Mouse (Mus musculus) midbrain, embryonic 16.5 days (tissue): ENCODE data around the gene Ankrd11. TPM values are rescaled to one million over a fixed set of nuclear protein-coding genes. Genes with fewer than 3 reads are reported as not detected.

Experiments
- ATAC-seq: fragments of 200-750 bp; cut with Nextera tagmentation; 2 replicates; pipeline ENCODE4 v1.8.0; 2017; ENCODE audit warnings: moderate TSS enrichment
- H3K27ac ChIP-seq: fragments of 300-500 bp; sonication (generic); 2 replicates; pipeline ENCODE4 v1.5.1; 2014; ENCODE audit warnings: mild to moderate bottlenecking, low read length, mixed read lengths
- H3K27me3 ChIP-seq: fragments of 300-500 bp; sonication (generic); 2 replicates; pipeline ENCODE4 v1.6.1; 2014; ENCODE audit warnings: low read depth, low read length, mixed read lengths; ENCODE audit not compliant: control insufficient read depth, insufficient read depth
- H3K36me3 ChIP-seq: fragments of 300-500 bp; sonication (generic); 2 replicates; pipeline ENCODE4 v1.6.1; 2014; ENCODE audit warnings: mild to moderate bottlenecking, low read length, moderate library complexity, mixed read lengths; ENCODE audit not compliant: control insufficient read depth, insufficient read depth
- H3K4me1 ChIP-seq: fragments of 300-500 bp; sonication (generic); 2 replicates; pipeline ENCODE4 v1.6.1; 2014; ENCODE audit warnings: mild to moderate bottlenecking, low read length, mixed read lengths; ENCODE audit not compliant: control insufficient read depth, insufficient read depth
- H3K4me2 ChIP-seq: fragments of 300-500 bp; sonication (generic); 2 replicates; pipeline ENCODE4 v1.6.1; 2014; ENCODE audit warnings: mild to moderate bottlenecking, low read length, mixed read lengths
- H3K4me3 ChIP-seq: fragments of 300-500 bp; sonication (generic); 2 replicates; pipeline ENCODE4 v1.5.1; 2014; ENCODE audit warnings: low read depth, mild to moderate bottlenecking, low read length, moderate library complexity, mixed read lengths
- H3K9ac ChIP-seq: fragments of 300-500 bp; sonication (generic); 2 replicates; pipeline ENCODE4 v1.6.1; 2014; ENCODE audit warnings: low read depth, low read length, mixed read lengths
- H3K9me3 ChIP-seq: fragments of 300-500 bp; sonication (generic); replicated peaks from 2 replicates; pipeline ENCODE4 v1.6.1; 2014; ENCODE audit warnings: mild to moderate bottlenecking, low read length, mixed read lengths; ENCODE audit not compliant: control insufficient read depth, poor library complexity, severe bottlenecking
- WGBS: fragments of 180-500 bp; shearing (Covaris S2); extraction: QIAGEN DNeasy Blood & Tissue Kit; methylation state at CpG from one replicate; pipeline ENCODE4 v1.1.7; 2014; 5-methylcytosine and 5-hydroxymethylcytosine counted together
- polyA plus RNA-seq: library from polyadenylated mRNA; unstranded; fragments of >200 nt; fragmentation: Nextera tagmentation; extraction: Ambion mirVana; gene quantifications from 2 replicates; pipeline ENCODE4 v1.2.1, GENCODE M21; 2015

The Ankrd11 gene
- polyA plus RNA-seq, 1 experiment from 2014 or later = 23.2 TPM

DNA sequence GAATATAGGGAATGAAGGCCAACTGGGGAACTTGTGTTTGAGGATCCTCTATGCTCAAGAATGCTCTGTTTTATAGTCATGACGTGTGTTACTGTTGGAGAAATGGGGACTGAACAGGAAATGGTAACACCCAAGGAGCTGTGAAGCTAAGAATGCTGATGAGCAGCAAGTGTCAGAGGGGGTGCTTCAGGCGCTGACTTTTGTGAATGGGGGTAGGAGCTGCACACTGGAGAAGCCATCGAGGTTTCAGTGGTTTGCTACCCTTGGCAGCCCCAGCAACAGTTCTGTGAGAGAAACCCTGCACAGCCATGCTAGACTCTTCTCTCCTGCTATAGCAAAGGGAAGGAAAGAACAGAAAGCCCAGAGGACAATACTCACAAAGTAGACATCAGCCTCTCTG lies 129.9 kb downstream of the Ankrd11 start:
- Histone ChIP-seq H3K4me2 (no peak overlapping the region), H3K9ac (no peak overlapping the region), H3K27ac (no peak overlapping the region), H3K4me1 (peaks cover under 1% of the 10 kb centered on the region), H3K36me3 (peaks cover 3% of the 10 kb centered on the region; the same call in 1 of the 2 replicates), H3K27me3 (no peaks in the 10 kb centered on the region), H3K4me3 (no peak overlapping the region), H3K9me3 (no peaks in the 10 kb centered on the region)
- ATAC-seq = no peak
- WGBS = 88% methylated on average over 3 of the region's 3 CpGs

DNA sequence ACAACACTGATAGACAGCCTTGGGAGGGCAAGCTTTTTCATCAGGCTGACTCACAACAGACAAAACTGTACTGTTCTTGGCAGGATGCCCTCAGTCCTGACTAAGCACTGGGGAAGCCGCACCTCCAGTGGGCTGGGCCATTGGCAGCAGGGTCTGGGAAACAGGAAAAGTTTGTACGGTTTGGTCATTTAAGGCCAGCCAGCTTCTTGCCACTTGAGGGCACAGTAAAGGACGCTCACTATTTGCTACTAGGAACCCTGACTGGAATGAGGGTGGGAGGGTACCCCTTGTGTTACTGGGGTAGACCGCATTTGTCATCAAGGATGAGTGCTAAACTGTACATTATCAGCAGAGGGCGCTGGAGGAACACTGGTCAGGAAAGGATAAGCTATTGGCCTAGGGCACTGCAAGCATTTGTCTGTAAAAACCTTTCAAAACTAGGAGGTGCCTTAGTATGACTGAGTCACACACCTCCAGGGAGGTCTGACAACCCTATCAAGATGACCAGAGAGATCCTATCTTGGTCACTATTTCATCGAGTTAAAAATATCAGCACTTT lies 135.5 kb downstream of the Ankrd11 start:
- Histone ChIP-seq H3K9me3 (no peaks in the 10 kb centered on the region), H3K4me1 (no peaks in the 10 kb centered on the region; the same call in 1 of the 2 replicates), H3K27me3 (no peaks in the 10 kb centered on the region), H3K27ac (no peak overlapping the region), H3K4me3 (no peak overlapping the region), H3K9ac (no peak overlapping the region), H3K36me3 (peaks cover 3% of the 10 kb centered on the region; the same call in 1 of the 2 replicates), H3K4me2 (no peak overlapping the region)
- ATAC-seq = peak; percentile 72
- WGBS = 46% methylated on average over 6 of the region's 6 CpGs

DNA sequence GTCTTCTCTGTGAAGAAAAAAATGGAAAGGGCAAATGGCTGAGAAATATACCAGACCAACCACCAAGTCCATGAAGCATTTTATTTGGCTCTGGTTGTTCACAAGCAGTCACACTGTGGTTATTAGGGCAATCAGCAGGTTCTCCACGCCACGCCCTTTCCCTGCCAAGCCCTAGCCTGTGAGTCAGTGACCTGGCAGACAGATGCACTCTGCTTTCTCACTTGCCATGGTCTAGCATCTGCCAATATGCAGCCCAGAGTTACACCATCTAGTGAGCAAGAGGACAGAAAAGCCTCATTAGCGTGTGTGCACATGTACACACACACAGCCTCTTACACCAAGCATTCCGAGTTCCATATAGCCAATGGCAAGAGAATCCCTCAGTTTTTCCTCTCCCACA lies 136.7 kb downstream of the Ankrd11 start:
- no peak overlapping the region for H3K9ac ChIP-seq
- no peak for ATAC-seq
- H3K9me3 ChIP-seq = no peaks in the 10 kb centered on the region
- H3K4me2 ChIP-seq = no peak overlapping the region
- 89% methylated on average over 4 of the region's 4 CpGs for WGBS
- no peak overlapping the region for H3K27ac ChIP-seq
- H3K4me1 ChIP-seq = no peaks in the 10 kb centered on the region; the same call in 1 of the 2 replicates
- peaks cover 3% of the 10 kb centered on the region; the same call in 1 of the 2 replicates for H3K36me3 ChIP-seq
- no peak overlapping the region for H3K4me3 ChIP-seq
- H3K27me3 ChIP-seq = no peaks in the 10 kb centered on the region

- no peaks in the 10 kb centered on the region for H3K27me3 ChIP-seq
- peaks cover 4% of the 10 kb centered on the region; the same call in 1 of the 2 replicates for H3K36me3 ChIP-seq
- H3K4me3 ChIP-seq = no peak overlapping the region
- WGBS = 89% methylated on average over 11 of the region's 11 CpGs
- no peaks in the 10 kb centered on the region for H3K9me3 ChIP-seq
- H3K27ac ChIP-seq = no peak overlapping the region
- H3K4me2 ChIP-seq = no peak overlapping the region
- H3K9ac ChIP-seq = no peak overlapping the region
- no peak for ATAC-seq
- H3K4me1 ChIP-seq = no peaks in the 10 kb centered on the region; the same call in 1 of the 2 replicates
These were observed 137.6 kb downstream of the Ankrd11 start for GRCm38 (mm10) chr8:122904496-122904895.

GRCm38 (mm10) chr8:122903002-122903401 lies 139.1 kb downstream of the Ankrd11 start:
- H3K4me2 ChIP-seq = no peak overlapping the region
- no peaks in the 10 kb centered on the region; the same call in 1 of the 2 replicates for H3K4me1 ChIP-seq
- no peaks in the 10 kb centered on the region for H3K9me3 ChIP-seq
- 19% methylated on average over 5 of the region's 5 CpGs for WGBS
- H3K9ac ChIP-seq = no peak overlapping the region
- no peak overlapping the region for H3K27ac ChIP-seq
- H3K36me3 ChIP-seq = peaks cover 6% of the 10 kb centered on the region; the same call in 1 of the 2 replicates
- H3K4me3 ChIP-seq = no peak overlapping the region
- no peak for ATAC-seq
- H3K27me3 ChIP-seq = no peaks in the 10 kb centered on the region

- Histone ChIP-seq H3K9me3 (no peaks in the 10 kb centered on the region), H3K36me3 (peaks cover 5% of the 10 kb centered on the region; the same call in 1 of the 2 replicates), H3K27ac (no peak overlapping the region), H3K4me1 (no peaks in the 10 kb centered on the region; the same call in 1 of the 2 replicates), H3K9ac (no peak overlapping the region), H3K4me3 (no peak overlapping the region), H3K4me2 (no peak overlapping the region), H3K27me3 (no peaks in the 10 kb centered on the region)
- no peak for ATAC-seq
- 55% methylated on average over 3 of the region's 3 CpGs for WGBS
These were observed 139.5 kb downstream of the Ankrd11 start for GRCm38 (mm10) chr8:122902581-122902980.

DNA sequence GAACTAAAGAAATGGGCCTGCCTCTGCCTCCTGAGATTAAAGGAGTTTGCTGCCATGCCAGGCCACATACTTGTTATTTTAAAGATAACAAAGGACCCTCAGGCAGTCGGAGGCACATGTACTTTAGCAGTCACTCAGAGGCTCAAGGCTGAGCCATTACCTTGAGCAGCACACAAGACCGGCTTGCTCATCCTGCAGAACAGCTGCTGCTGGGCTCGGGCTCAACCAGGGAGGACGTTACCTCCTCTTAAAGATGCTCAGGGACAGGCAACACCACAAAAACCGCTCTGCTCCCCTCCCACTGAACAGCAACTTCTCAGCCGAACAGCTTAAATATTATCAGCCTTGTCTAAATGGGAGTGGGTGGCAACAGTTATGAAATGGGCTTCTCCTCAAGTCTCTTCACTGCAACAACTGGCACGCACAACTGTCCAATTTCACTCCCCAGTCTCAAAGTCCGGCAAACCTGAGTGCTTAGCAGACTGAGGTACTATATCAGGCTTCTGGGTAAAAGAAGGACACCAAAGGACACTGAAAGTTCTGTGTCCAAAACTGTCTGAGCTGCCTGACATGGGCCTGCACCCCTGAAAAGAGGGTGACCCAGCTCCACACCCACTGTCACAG lies 140.1 kb downstream of the Ankrd11 start:
- peaks cover 6% of the 10 kb centered on the region; the same call in 1 of the 2 replicates for H3K36me3 ChIP-seq
- H3K27ac ChIP-seq = no peak overlapping the region
- H3K9me3 ChIP-seq = no peaks in the 10 kb centered on the region
- H3K4me2 ChIP-seq = no peak overlapping the region
- no peak overlapping the region for H3K4me3 ChIP-seq
- WGBS = 81% methylated on average over 8 of the region's 8 CpGs
- H3K9ac ChIP-seq = no peak overlapping the region
- no peaks in the 10 kb centered on the region; the same call in 1 of the 2 replicates for H3K4me1 ChIP-seq
- H3K27me3 ChIP-seq = no peaks in the 10 kb centered on the region
- ATAC-seq = no peak

DNA sequence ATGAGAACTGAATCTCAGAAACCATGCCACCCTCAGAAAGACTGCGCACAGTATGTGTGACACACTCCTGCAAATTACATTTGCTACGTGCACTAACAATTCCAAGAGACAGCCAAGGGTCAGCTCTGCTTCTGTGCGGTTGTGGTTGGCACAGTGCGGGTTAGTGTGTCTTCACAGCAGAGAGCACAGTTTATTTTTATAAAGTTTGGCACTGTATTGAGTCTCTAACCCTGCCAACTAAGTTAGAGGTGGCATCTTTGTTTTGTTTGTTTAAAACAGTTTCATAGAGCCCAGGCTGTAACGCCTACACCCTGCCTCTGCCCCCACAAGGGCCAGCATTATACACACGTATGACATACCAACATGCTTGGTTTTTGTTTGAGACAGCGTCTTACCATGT lies 140.6 kb downstream of the Ankrd11 start:
- Histone ChIP-seq H3K27ac (no peak overlapping the region), H3K4me1 (no peaks in the 10 kb centered on the region; the same call in 1 of the 2 replicates), H3K36me3 (peaks cover 7% of the 10 kb centered on the region; the same call in 1 of the 2 replicates), H3K9me3 (no peaks in the 10 kb centered on the region), H3K4me3 (no peak overlapping the region), H3K4me2 (no peak overlapping the region), H3K9ac (no peak overlapping the region), H3K27me3 (no peaks in the 10 kb centered on the region)
- ATAC-seq = no peak
- 93% methylated on average over 7 of the region's 7 CpGs for WGBS

DNA sequence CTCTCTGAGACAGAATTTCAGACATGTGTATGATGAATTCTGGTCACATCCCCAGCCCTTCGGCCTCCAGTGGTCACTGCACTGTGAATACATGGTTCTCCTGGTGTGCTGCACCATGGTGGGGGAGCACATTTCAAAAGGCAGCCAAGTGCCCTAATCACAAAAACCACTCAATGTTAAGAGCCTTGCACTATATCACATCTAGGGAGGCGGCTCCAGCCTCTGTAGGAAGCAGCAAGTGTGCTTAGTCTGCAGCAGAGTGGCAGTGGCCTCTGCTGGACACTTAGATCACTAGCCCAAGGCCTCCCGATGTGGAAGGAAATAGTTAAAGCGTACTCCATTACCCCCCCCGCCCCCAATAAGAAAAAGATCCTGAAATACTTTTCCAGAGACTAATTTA lies 143.0 kb downstream of the Ankrd11 start:
- no peak overlapping the region for H3K4me3 ChIP-seq
- no peak overlapping the region for H3K27ac ChIP-seq
- no peaks in the 10 kb centered on the region for H3K9me3 ChIP-seq
- no peak for ATAC-seq
- 62% methylated on average over 5 of the region's 5 CpGs for WGBS
- no peak overlapping the region for H3K9ac ChIP-seq
- H3K36me3 ChIP-seq = peaks cover 29% of the 10 kb centered on the region
- H3K27me3 ChIP-seq = no peaks in the 10 kb centered on the region
- no peak overlapping the region for H3K4me2 ChIP-seq
- H3K4me1 ChIP-seq = no peaks in the 10 kb centered on the region
